ENCODE assay signal across 29 mouse cellular contexts in the genomic region with DNA sequence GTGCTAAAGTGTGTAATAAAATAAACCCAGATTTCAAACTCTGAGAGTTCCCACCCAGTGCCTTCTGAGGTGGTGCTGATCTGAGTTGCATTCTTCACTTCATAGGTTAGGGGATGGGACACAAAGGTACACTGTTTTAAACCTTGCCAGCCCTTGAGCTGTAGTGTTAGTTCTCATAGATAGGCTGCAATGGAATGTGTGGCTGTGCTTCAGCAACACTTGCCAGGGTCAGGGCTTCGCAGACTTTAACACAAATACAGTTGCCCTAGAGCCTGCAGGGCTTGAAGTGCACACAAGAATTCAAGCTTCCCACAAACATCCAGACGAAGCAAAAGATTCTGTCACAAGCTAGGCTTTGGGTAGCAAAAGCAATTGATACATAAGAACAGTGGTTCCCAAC. TPM values are rescaled to one million over a fixed set of nuclear protein-coding genes. Genes with fewer than 3 reads are reported as not detected.
A peak's percentile ranks its signal among the peaks of the same experiment; 100 is the strongest.
DNase-seq lines count a peak whose midpoint lies in the region; ATAC-seq and TF ChIP-seq lines count a peak whose summit lies in the region.
"Had no signal": no experiment of that assay in that cellular context is flagged by ENCODE, and none has a peak within 500 bp of the region (broad histone marks: within the 10 kb centered on the region; RNA-seq: fewer than 3 reads in every experiment).

No protein-coding gene starts in this region.

- intact Hi-C loops in left cerebral cortex, postnatal 10 days (cut with DNase I): no loop called here

- peak; percentile 88 for ATAC-seq in lung, embryonic 14.5 days (ENCODE audit: insufficient read depth)
- ATAC-seq in lung, embryonic 16.5 days (ENCODE audit: low read depth): peak; percentile 87
- ATAC-seq: forebrain, embryonic 14.5 days had no signal

- H3K27me3 ChIP-seq in lung, embryonic 14.5 days (ENCODE audit: insufficient read depth, low read length): no peaks in the 10 kb centered on the region
- no peaks in the 10 kb centered on the region for H3K27me3 ChIP-seq in lung, embryonic 16.5 days (ENCODE audit: control insufficient read depth, insufficient read depth, low read depth, low read length)
- H3K27me3 ChIP-seq: embryonic facial prominence, embryonic 13.5 days; embryonic facial prominence, embryonic 15.5 days; forebrain, embryonic 12.5 days had no signal

- H3K36me3 ChIP-seq in lung, embryonic 14.5 days (ENCODE audit: insufficient read depth): no peaks in the 10 kb centered on the region
- no peaks in the 10 kb centered on the region for H3K36me3 ChIP-seq in lung, embryonic 16.5 days (ENCODE audit: control insufficient read depth, insufficient read depth, low read length)
- H3K36me3 ChIP-seq: embryonic facial prominence, embryonic 13.5 days; embryonic facial prominence, embryonic 15.5 days; forebrain, embryonic 10.5 days; forebrain, embryonic 12.5 days had no signal

- H3K4me3 ChIP-seq in lung, embryonic 14.5 days (ENCODE audit: low read depth, low read length): no peak overlapping the region
- no peak overlapping the region for H3K4me3 ChIP-seq in lung, adult 2 months (replicated peaks; ENCODE audit: extremely low read depth, low read depth, low read length)
- no peak overlapping the region for H3K4me3 ChIP-seq in lung, embryonic 16.5 days (ENCODE audit: low read length)
- H3K4me3 ChIP-seq: embryonic facial prominence, embryonic 13.5 days; embryonic facial prominence, embryonic 15.5 days; erythroblast, embryonic 14.5 days; forebrain, embryonic 10.5 days; forebrain, embryonic 12.5 days had no signal

- no peak overlapping the region for H3K4me2 ChIP-seq in lung, embryonic 14.5 days
- no peak overlapping the region for H3K4me2 ChIP-seq in lung, embryonic 16.5 days (ENCODE audit: low read depth, low read length)
- H3K4me2 ChIP-seq: embryonic facial prominence, embryonic 13.5 days; embryonic facial prominence, embryonic 15.5 days; forebrain, embryonic 12.5 days had no signal

- H3K4me1 ChIP-seq in lung, embryonic 14.5 days (ENCODE audit: insufficient read depth): peaks cover 5% of the 10 kb centered on the region; the same call in 1 of the 2 replicates
- H3K4me1 ChIP-seq in lung, adult 2 months (ENCODE audit: control insufficient read depth, insufficient read depth, low read length): 0 out of 2 replicates have a peak, but pooled peaks cover 4% of the 10 kb centered on the region
- H3K4me1 ChIP-seq in lung, embryonic 16.5 days (replicated peaks; ENCODE audit: control insufficient read depth, insufficient read depth, low read length): peaks cover 14% of the 10 kb centered on the region
- H3K4me1 ChIP-seq: embryonic facial prominence, embryonic 13.5 days; forebrain, embryonic 10.5 days; forebrain, embryonic 12.5 days had no signal

- H3K27ac ChIP-seq in lung, embryonic 14.5 days (ENCODE audit: low read depth): peak overlapping the region; percentile 48; the same call in 1 of the 2 replicates
- H3K27ac ChIP-seq in lung, embryonic 16.5 days (ENCODE audit: low read length): peak overlapping the region; percentile 87
- H3K27ac ChIP-seq: embryonic facial prominence, embryonic 13.5 days; forebrain, embryonic 10.5 days; forebrain, embryonic 12.5 days had no signal

- no peaks in the 10 kb centered on the region for H3K9me3 ChIP-seq in lung, embryonic 14.5 days (ENCODE audit: low read depth, low read length)
- no peaks in the 10 kb centered on the region for H3K9me3 ChIP-seq in lung, embryonic 16.5 days (ENCODE audit: control insufficient read depth, low read length)
- H3K9me3 ChIP-seq: embryonic facial prominence, embryonic 13.5 days; embryonic facial prominence, embryonic 15.5 days; forebrain, embryonic 10.5 days; forebrain, embryonic 12.5 days had no signal

- DNase-seq in lung, embryonic 14.5 days: peak; percentile 58
- no peak for DNase-seq in lung, adult 2 months
- DNase-seq in lung, postnatal 14 days: no peak
- peak; percentile 27 for DNase-seq in lung, postnatal 36 days
- no peak for DNase-seq in left cerebral cortex, postnatal 10 days (ENCODE audit: extremely low spot score in 1 of 2, low spot score in 2 of 2)
- no peak for DNase-seq in heart, postnatal 4 days
- DNase-seq: adrenal gland, adult 2 months; adrenal gland, postnatal 25 days; B cell, adult 2 months; cerebellum, adult 11 months; cerebellum, adult 18-20 months; cerebellum, adult 8-10 months; cerebellum, adult 9-11 months; cerebellum, postnatal 36 days; embryo, embryonic 11 days had no signal

- no peak overlapping the region for H3K9ac ChIP-seq in lung, embryonic 14.5 days
- H3K9ac ChIP-seq in lung, embryonic 16.5 days (ENCODE audit: low read length): no peak overlapping the region
- H3K9ac ChIP-seq: embryonic facial prominence, embryonic 13.5 days; embryonic facial prominence, embryonic 15.5 days; forebrain, embryonic 12.5 days had no signal

- TF ChIP-seq POLR2A in lung, adult 2 months (IDR thresholded peaks at IDR 0.05; ENCODE audit: borderline replicate concordance, extremely low read depth, low read depth, low read length): no peak

- WGBS in lung, embryonic 14.5 days: 34% methylated on average over 2 of the region's 2 CpGs
- 36% methylated on average over 2 of the region's 2 CpGs for WGBS in lung, adult 2 months
- 19% methylated on average over 2 of the region's 2 CpGs for WGBS in lung, embryonic 16.5 days

- TF ChIP-seq CTCF in lung, embryonic 14.5 days (IDR thresholded peaks at IDR 0.05; ENCODE audit: low read depth): no peak
- no peak for TF ChIP-seq CTCF in lung, adult 2 months (IDR thresholded peaks at IDR 0.05; ENCODE audit: insufficient read depth, low read length)

RNA-seq across cellular contexts. Expression of a gene that starts 5.0 kb away (rescaled TPM):
- polyA plus RNA-seq in lung, embryonic 14.5 days (2014; fragmentation: Nextera tagmentation; extraction: Ambion mirVana): not detected in 2 replicates
- not detected in 2 replicates for polyA plus RNA-seq in lung, adult 2 months (2012; rRNA removed)
- not detected in 2 replicates for polyA plus RNA-seq in lung, embryonic 16.5 days (2015; fragmentation: Nextera tagmentation; extraction: Ambion mirVana)
- not detected for total RNA-seq in left cerebral cortex, postnatal 10 days (2021)
- total RNA-seq in heart, postnatal 4 days (2021): not detected
- total RNA-seq: adrenal gland, adult 2 months; adrenal gland, postnatal 10 days; adrenal gland, postnatal 25 days; adrenal gland, postnatal 4 days; common myeloid progenitor, adult 5-6 weeks; ES-E14; MEL had no signal
- polyA plus RNA-seq: adrenal gland, adult 2 months; brain, embryonic 14.5 days; embryonic facial prominence, embryonic 11.5 days; embryonic facial prominence, embryonic 13.5 days; embryonic facial prominence, embryonic 15.5 days; erythroblast, embryonic 14.5 days; forebrain, embryonic 10.5 days; forebrain, embryonic 12.5 days; forebrain, embryonic 14.5 days had no signal

RNA-seq across cellular contexts. Expression of a gene that starts 14.0 kb away (rescaled TPM):
- 0.27 and 1.3 TPM in 2 replicates for polyA plus RNA-seq in lung, embryonic 14.5 days (2014; fragmentation: Nextera tagmentation; extraction: Ambion mirVana)
- polyA plus RNA-seq in lung, adult 2 months (2012; rRNA removed): 0.07 TPM in 1 of 2 replicates, not detected in the other
- polyA plus RNA-seq in lung, embryonic 16.5 days (2015; fragmentation: Nextera tagmentation; extraction: Ambion mirVana): 1.9 and 17.1 TPM in 2 replicates
- not detected for total RNA-seq in left cerebral cortex, postnatal 10 days (2021)
- total RNA-seq in heart, postnatal 4 days (2021): not detected
- total RNA-seq: common myeloid progenitor, adult 5-6 weeks; ES-E14; MEL had no signal
- polyA plus RNA-seq: embryonic facial prominence, embryonic 13.5 days; forebrain, embryonic 10.5 days; forebrain, embryonic 12.5 days; forebrain, embryonic 14.5 days had no signal

RNA-seq across cellular contexts. Expression of a gene that starts 24.4 kb away (rescaled TPM):
- polyA plus RNA-seq in lung, embryonic 14.5 days (2014; fragmentation: Nextera tagmentation; extraction: Ambion mirVana): not detected in 2 replicates
- not detected in 2 replicates for polyA plus RNA-seq in lung, adult 2 months (2012; rRNA removed)
- polyA plus RNA-seq in lung, embryonic 16.5 days (2015; fragmentation: Nextera tagmentation; extraction: Ambion mirVana): not detected in 2 replicates
- not detected for total RNA-seq in left cerebral cortex, postnatal 10 days (2021)
- total RNA-seq in heart, postnatal 4 days (2021): not detected
- total RNA-seq: adrenal gland, adult 2 months; adrenal gland, postnatal 10 days; adrenal gland, postnatal 25 days; adrenal gland, postnatal 4 days; common myeloid progenitor, adult 5-6 weeks; ES-E14; MEL had no signal
- polyA plus RNA-seq: adrenal gland, adult 2 months; brain, embryonic 14.5 days; embryonic facial prominence, embryonic 11.5 days; embryonic facial prominence, embryonic 13.5 days; embryonic facial prominence, embryonic 15.5 days; erythroblast, embryonic 14.5 days; forebrain, embryonic 10.5 days; forebrain, embryonic 12.5 days; forebrain, embryonic 14.5 days had no signal

RNA-seq across cellular contexts. Expression of a gene that starts 39.7 kb away (rescaled TPM):
- 0.08 TPM in 1 of 2 replicates, not detected in the other for polyA plus RNA-seq in lung, embryonic 14.5 days (2014; fragmentation: Nextera tagmentation; extraction: Ambion mirVana)
- polyA plus RNA-seq in lung, adult 2 months (2012; rRNA removed): 0.10 and 0.22 TPM in 2 replicates
- 0.49 TPM in 1 of 2 replicates, not detected in the other for polyA plus RNA-seq in lung, embryonic 16.5 days (2015; fragmentation: Nextera tagmentation; extraction: Ambion mirVana)
- not detected for total RNA-seq in left cerebral cortex, postnatal 10 days (2021)
- not detected for total RNA-seq in heart, postnatal 4 days (2021)
- total RNA-seq: common myeloid progenitor, adult 5-6 weeks; ES-E14 had no signal
- polyA plus RNA-seq: adrenal gland, adult 2 months; brain, embryonic 14.5 days; erythroblast, embryonic 14.5 days; forebrain, embryonic 10.5 days; forebrain, embryonic 12.5 days had no signal

Comparison
In these comparisons a context has a peak if more than half of its experiments do, and no peak if none do; other contexts are left out.
1. DNase-seq: peak in lung, embryonic 14.5 days (single experiment) and lung, postnatal 36 days (single experiment); none in lung, adult 2 months (single experiment), lung, postnatal 14 days (single experiment), left cerebral cortex, postnatal 10 days (0 of 2) and heart, postnatal 4 days (single experiment).